Mouse (Mus musculus) kidney, embryonic 15.5 days (tissue): Measurements from ENCODE around the gene Tpx2. TPM values are rescaled to one million over a fixed set of nuclear protein-coding genes. Genes with fewer than 3 reads are reported as not detected.

Source experiments
- ATAC-seq: fragments of 200-750 bp; cut with Nextera tagmentation; replicated peaks from 2 replicates; pipeline ENCODE4 v1.8.0; 2017; ENCODE audit warnings: moderate TSS enrichment; ENCODE audit not compliant: low FRiP score
- H3K27ac ChIP-seq: fragments of 300-500 bp; sonication (generic); 2 replicates; pipeline ENCODE4 v1.5.1; 2015; ENCODE audit warnings: mild to moderate bottlenecking, inconsistent platforms
- H3K27me3 ChIP-seq: fragments of 300-500 bp; sonication (generic); 2 replicates; pipeline ENCODE4 v1.6.1; 2015; ENCODE audit warnings: inconsistent platforms
- H3K36me3 ChIP-seq: fragments of 300-500 bp; sonication (generic); 2 replicates; pipeline ENCODE4 v1.6.1; 2015; ENCODE audit warnings: inconsistent platforms
- H3K4me1 ChIP-seq: fragments of 300-500 bp; sonication (generic); 2 replicates; pipeline ENCODE4 v1.6.1; 2015; ENCODE audit warnings: inconsistent platforms
- H3K4me2 ChIP-seq: fragments of 300-500 bp; sonication (generic); 2 replicates; pipeline ENCODE4 v1.6.1; 2015; ENCODE audit warnings: moderate library complexity, mild to moderate bottlenecking, inconsistent platforms
- H3K4me3 ChIP-seq: fragments of 300-500 bp; sonication (generic); replicated peaks from 2 replicates; pipeline ENCODE4 v1.5.1; 2015; ENCODE audit warnings: mild to moderate bottlenecking, inconsistent platforms
- H3K9ac ChIP-seq: fragments of 300-500 bp; sonication (generic); 2 replicates; pipeline ENCODE4 v1.6.1; 2015; ENCODE audit warnings: mild to moderate bottlenecking, inconsistent platforms
- H3K9me3 ChIP-seq: fragments of 300-500 bp; sonication (generic); replicated peaks from 2 replicates; pipeline ENCODE4 v1.6.1; 2016; ENCODE audit warnings: inconsistent platforms
- WGBS: fragments of 180-500 bp; shearing (Covaris S2); methylation state at CpG from one replicate; pipeline ENCODE4 v1.1.7; 2015; ENCODE audit warnings: mixed read lengths; 5-methylcytosine and 5-hydroxymethylcytosine counted together
- polyA plus RNA-seq: library from polyadenylated mRNA; unstranded; fragments of >200 nt; fragmentation: Nextera tagmentation; extraction: Ambion mirVana; gene quantifications from 2 replicates; pipeline ENCODE4 v1.2.1, GENCODE M21; 2015

Gene Tpx2
- polyA plus RNA-seq, 1 experiment from 2014 or later, result 88.5 TPM

GRCm38 (mm10) chr2:152924128-152924527 is 76.4 kb downstream of the Tpx2 start:
- H3K4me3 ChIP-seq, result no peak overlapping the region
- peak overlapping the region; percentile 85; the same call in 1 of the 2 replicates for H3K27ac ChIP-seq
- no peak overlapping the region for H3K4me2 ChIP-seq
- peak; percentile 31; the same call in 1 of the 2 replicates for ATAC-seq
- no peaks in the 10 kb centered on the region for H3K27me3 ChIP-seq
- no peak overlapping the region for H3K9ac ChIP-seq
- 31% methylated on average over 8 of the region's 8 CpGs for WGBS
- peaks cover 62% of the 10 kb centered on the region for H3K4me1 ChIP-seq
- no peaks in the 10 kb centered on the region for H3K36me3 ChIP-seq
- H3K9me3 ChIP-seq, result no peaks in the 10 kb centered on the region

GRCm38 (mm10) chr2:152924543-152924942 is 76.8 kb downstream of the Tpx2 start:
- H3K27ac ChIP-seq, result peak overlapping the region; percentile 85
- H3K4me3 ChIP-seq, result no peak overlapping the region
- ATAC-seq, result no peak
- 84% methylated on average over 5 of the region's 5 CpGs for WGBS
- H3K9me3 ChIP-seq, result no peaks in the 10 kb centered on the region
- no peaks in the 10 kb centered on the region for H3K36me3 ChIP-seq
- H3K4me1 ChIP-seq, result peaks cover 64% of the 10 kb centered on the region
- no peak overlapping the region for H3K9ac ChIP-seq
- no peak overlapping the region for H3K4me2 ChIP-seq
- H3K27me3 ChIP-seq, result no peaks in the 10 kb centered on the region

- no peaks in the 10 kb centered on the region for H3K9me3 ChIP-seq
- peaks cover 72% of the 10 kb centered on the region for H3K4me1 ChIP-seq
- no peak overlapping the region for H3K4me2 ChIP-seq
- H3K9ac ChIP-seq, result 0 out of 2 replicates have a peak overlapping the region, but pooled peaks have one; percentile 7
- WGBS, result 38% methylated on average over 11 of the region's 11 CpGs
- peak; percentile 71 for ATAC-seq
- H3K36me3 ChIP-seq, result no peaks in the 10 kb centered on the region
- H3K27me3 ChIP-seq, result no peaks in the 10 kb centered on the region
- peak overlapping the region; percentile 85 for H3K27ac ChIP-seq
- no peak overlapping the region for H3K4me3 ChIP-seq
Observed at GRCm38 (mm10) chr2:152925189-152925872, 77.6 kb downstream of the Tpx2 start.

- H3K9me3 ChIP-seq, result no peaks in the 10 kb centered on the region
- no peak overlapping the region for H3K4me3 ChIP-seq
- H3K4me1 ChIP-seq, result peaks cover 88% of the 10 kb centered on the region
- peak overlapping the region; percentile 86 for H3K27ac ChIP-seq
- no peaks in the 10 kb centered on the region for H3K36me3 ChIP-seq
- no peak overlapping the region for H3K4me2 ChIP-seq
- no peak overlapping the region; the same call in 1 of the 2 replicates for H3K9ac ChIP-seq
- ATAC-seq, result no peak
- H3K27me3 ChIP-seq, result no peaks in the 10 kb centered on the region
- WGBS, result 74% methylated on average over 9 of the region's 9 CpGs
Observed at GRCm38 (mm10) chr2:152926896-152927295, 79.1 kb downstream of the Tpx2 start.

- Histone ChIP-seq H3K36me3 (no peaks in the 10 kb centered on the region), H3K4me3 (no peak overlapping the region), H3K9me3 (no peaks in the 10 kb centered on the region), H3K27me3 (no peaks in the 10 kb centered on the region), H3K4me2 (no peak overlapping the region), H3K27ac (peak overlapping the region; percentile 86), H3K9ac (peak overlapping the region; percentile 21; the same call in 1 of the 2 replicates), H3K4me1 (peaks cover 90% of the 10 kb centered on the region)
- WGBS, result 51% methylated on average over 5 of the region's 5 CpGs
- no peak for ATAC-seq
Observed at GRCm38 (mm10) chr2:152927371-152927770, 79.6 kb downstream of the Tpx2 start.

- H3K27ac ChIP-seq, result peak overlapping the region; percentile 86
- H3K4me3 ChIP-seq, result no peak overlapping the region
- ATAC-seq, result no peak
- no peak overlapping the region for H3K9ac ChIP-seq
- 29% methylated on average over 14 of the region's 14 CpGs for WGBS
- no peak overlapping the region for H3K4me2 ChIP-seq
- peaks cover 98% of the 10 kb centered on the region for H3K4me1 ChIP-seq
- H3K9me3 ChIP-seq, result no peaks in the 10 kb centered on the region
- H3K36me3 ChIP-seq, result no peaks in the 10 kb centered on the region
- H3K27me3 ChIP-seq, result no peaks in the 10 kb centered on the region
Observed at GRCm38 (mm10) chr2:152928219-152928987, 80.6 kb downstream of the Tpx2 start.

GRCm38 (mm10) chr2:152928988-152929370 is 81.2 kb downstream of the Tpx2 start:
- H3K27ac ChIP-seq, result peak overlapping the region; percentile 86
- H3K4me1 ChIP-seq, result peaks cover 97% of the 10 kb centered on the region
- ATAC-seq, result no peak

GRCm38 (mm10) chr2:152930276-152930675 is 82.5 kb downstream of the Tpx2 start:
- Histone ChIP-seq H3K27me3 (0 out of 2 replicates have a peak, but pooled peaks cover 1% of the 10 kb centered on the region), H3K9me3 (no peaks in the 10 kb centered on the region), H3K4me2 (peak overlapping the region; percentile 26), H3K4me1 (peaks cover 84% of the 10 kb centered on the region), H3K9ac (no peak overlapping the region), H3K4me3 (no peak overlapping the region), H3K27ac (peak overlapping the region; percentile 78), H3K36me3 (no peaks in the 10 kb centered on the region)
- no peak for ATAC-seq
- WGBS, result 16% methylated on average over 2 of the region's 2 CpGs

More at GRCm38 (mm10) chr2:152928988-152929370, 81.2 kb downstream of the Tpx2 start:
- Histone ChIP-seq H3K9me3 (no peaks in the 10 kb centered on the region), H3K27me3 (no peaks in the 10 kb centered on the region), H3K4me2 (no peak overlapping the region), H3K36me3 (no peaks in the 10 kb centered on the region), H3K4me3 (no peak overlapping the region), H3K9ac (no peak overlapping the region)
- 61% methylated on average over 3 of the region's 3 CpGs for WGBS

GRCm38 (mm10) chr2:152931456-152932160 is 83.8 kb downstream of the Tpx2 start:
- no peak for ATAC-seq
- Histone ChIP-seq H3K9ac (0 out of 2 replicates have a peak overlapping the region, but pooled peaks have one; percentile 21), H3K27ac (peak overlapping the region; percentile 78), H3K27me3 (peaks cover 14% of the 10 kb centered on the region; the same call in 1 of the 2 replicates), H3K4me3 (peak overlapping the region; percentile 15), H3K36me3 (no peaks in the 10 kb centered on the region), H3K4me1 (peaks cover 70% of the 10 kb centered on the region), H3K4me2 (peak overlapping the region; percentile 39), H3K9me3 (no peaks in the 10 kb centered on the region)
- 60% methylated on average over 12 of the region's 12 CpGs for WGBS

- H3K4me3 ChIP-seq, result peak within 1 kb of the TSS; percentile 15
- ATAC-seq, result peak; percentile 59
Observed at GRCm38 (mm10) chr2:152933048-152933447, 85.3 kb downstream of the Tpx2 start, which contains the start of gene Foxs1. Foxs1 (minus strand) TSS chr2:152933208.

GRCm38 (mm10) chr2:152933614-152934013 is 85.8 kb downstream of the Tpx2 start:
- 40% methylated on average over 5 of the region's 5 CpGs for WGBS
- Histone ChIP-seq H3K27ac (peak overlapping the region; percentile 78), H3K4me1 (peaks cover 50% of the 10 kb centered on the region), H3K4me2 (no peak overlapping the region), H3K9me3 (no peaks in the 10 kb centered on the region), H3K9ac (no peak overlapping the region; the same call in 1 of the 2 replicates), H3K4me3 (no peak overlapping the region), H3K27me3 (peaks cover 22% of the 10 kb centered on the region; the same call in 1 of the 2 replicates), H3K36me3 (no peaks in the 10 kb centered on the region)
- 0 out of 2 replicates have a peak, but pooled peaks have one; percentile 57 for ATAC-seq

More at GRCm38 (mm10) chr2:152933048-152933447, 85.3 kb downstream of the Tpx2 start, which contains the start of gene Foxs1:
- 22% methylated on average over 9 of the region's 9 CpGs for WGBS
- H3K9me3 ChIP-seq, result no peaks in the 10 kb centered on the region
- peak within 1 kb of the TSS; percentile 21; the same call in 1 of the 2 replicates for H3K9ac ChIP-seq
- H3K4me1 ChIP-seq, result peaks cover 56% of the 10 kb centered on the region
- H3K36me3 ChIP-seq, result no peaks in the 10 kb centered on the region
- peak within 1 kb of the TSS; percentile 78 for H3K27ac ChIP-seq
- peak within 1 kb of the TSS; percentile 39 for H3K4me2 ChIP-seq
- H3K27me3 ChIP-seq, result peaks cover 16% of the 10 kb centered on the region; the same call in 1 of the 2 replicates
